Mouse (Mus musculus): ENCODE results near the gene Patz1.

DNA sequence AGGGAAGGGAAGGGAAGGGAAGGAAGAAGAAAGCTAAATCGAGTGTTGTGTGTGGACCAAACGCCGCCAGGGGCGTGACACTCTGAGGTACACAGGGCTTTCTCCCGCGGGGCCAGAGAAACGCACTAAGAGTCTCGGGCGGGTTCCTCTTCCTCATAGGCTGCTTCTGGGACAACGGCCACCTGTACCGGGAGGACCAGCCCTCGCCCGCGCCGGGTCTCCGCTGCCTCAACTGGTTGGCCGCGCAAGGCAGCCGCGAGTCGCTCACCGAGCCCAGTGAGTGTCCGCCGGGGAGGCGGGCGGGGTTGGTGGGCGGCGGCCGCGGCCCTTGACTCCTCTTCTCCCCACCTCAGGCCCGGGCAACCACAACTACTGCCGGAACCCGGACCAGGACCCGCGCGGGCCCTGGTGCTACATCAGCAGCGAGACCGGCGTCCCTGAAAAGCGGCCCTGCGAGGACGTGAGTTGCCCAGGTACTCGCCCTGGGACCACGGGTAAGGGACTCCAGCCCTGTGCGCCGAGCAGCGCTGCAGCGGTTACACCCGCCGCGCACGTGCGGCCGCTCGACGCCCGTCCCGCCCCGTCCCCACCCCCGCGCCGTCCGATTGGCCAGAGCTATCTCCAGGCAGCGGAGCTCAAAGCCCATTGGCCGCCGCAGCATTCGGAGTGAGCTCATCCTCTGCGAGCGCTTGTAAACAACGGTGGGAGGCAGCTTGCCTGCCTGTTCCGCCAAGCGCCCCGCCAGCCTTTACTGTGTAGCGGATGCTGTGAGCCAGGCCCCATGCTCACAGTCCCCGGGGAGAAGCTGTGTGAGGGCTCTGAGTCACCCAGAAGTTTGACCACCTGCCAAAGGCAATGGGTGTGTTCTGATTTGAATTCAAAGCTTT, 43.3 kb downstream of the Patz1 start:
- TF ChIP-seq CTCF (IDR thresholded peaks at IDR 0.05; ENCODE audit: borderline replicate concordance, insufficient read depth, low read depth, low read length) (no peak), POLR2A (IDR thresholded peaks at IDR 0.05; ENCODE audit: borderline replicate concordance, insufficient read depth, low read length) (peak; percentile 84)

All from cerebellum, adult 2 months (tissue).